Mouse (Mus musculus): ENCODE measurements around the gene AU041133. TPM values are rescaled to one million over a fixed set of nuclear protein-coding genes. Genes with fewer than 3 reads are reported as not detected.

The AU041133 gene
- polyA plus RNA-seq, 1 experiment, result 0.64 TPM

DNA sequence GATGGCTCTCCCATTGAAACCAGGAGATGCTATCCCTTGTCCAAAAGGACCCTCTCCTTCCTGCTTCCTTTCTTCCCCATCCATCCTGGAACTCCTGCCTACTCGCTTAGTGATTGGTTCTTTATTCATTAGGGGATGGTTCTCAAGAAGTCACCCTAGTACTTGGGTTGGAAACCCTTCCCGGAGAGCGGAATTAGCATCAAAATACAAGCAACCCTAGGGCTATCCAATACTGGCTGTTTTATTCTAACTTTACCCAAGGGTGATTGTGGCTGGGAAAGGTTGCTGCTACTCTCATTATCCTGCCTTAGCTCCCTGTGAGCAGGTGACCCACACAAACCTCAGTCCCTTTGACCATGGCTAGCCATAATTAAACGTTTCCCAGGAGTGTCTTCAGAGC lies 19.8 kb downstream of the AU041133 start:
- no peaks in the 10 kb centered on the region for H3K27me3 ChIP-seq (ENCODE audit: control insufficient read depth, insufficient read depth, insufficient read length)
- H3K4me3 ChIP-seq, result no peak overlapping the region
- H3ac ChIP-seq (ENCODE audit: control insufficient read depth, insufficient read length), result no peak overlapping the region
- H3K79me2 ChIP-seq (ENCODE audit: control insufficient read depth, insufficient read depth), result no peaks in the 10 kb centered on the region
- TF ChIP-seq MAX (IDR thresholded peaks at IDR 0.05; ENCODE audit: low read depth) (no peak), MYOG (IDR thresholded peaks at IDR 0.05; ENCODE audit: control insufficient read depth in 1 of 3, insufficient read depth in 1 of 3, insufficient read length in 2 of 3, low read depth in 2 of 3) (no peak)
- H3K36me3 ChIP-seq (ENCODE audit: control insufficient read depth, insufficient read depth), result peaks cover 21% of the 10 kb centered on the region
- H3K4me2 ChIP-seq (ENCODE audit: low read depth), result no peak overlapping the region

DNA sequence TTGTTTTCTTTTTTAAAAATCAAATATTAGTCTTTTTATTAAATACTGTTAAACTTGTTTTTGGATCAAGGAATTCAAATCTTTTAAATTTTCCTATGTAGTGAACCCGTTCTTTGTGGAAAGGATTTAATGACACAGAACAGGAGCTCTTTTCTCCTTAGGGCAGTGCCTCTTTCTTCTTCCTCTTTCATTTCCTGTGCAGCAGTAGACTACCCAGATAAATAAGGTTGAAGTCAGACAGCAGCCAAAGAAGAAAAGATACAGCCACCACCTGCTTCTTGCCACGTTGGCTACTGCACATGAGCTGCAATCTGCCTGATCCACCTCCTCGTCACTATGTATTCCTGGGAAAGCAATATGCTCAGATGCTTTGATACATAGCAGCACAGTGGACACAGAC lies 40.0 kb downstream of the AU041133 start:
- Histone ChIP-seq H3K36me3 (ENCODE audit: control insufficient read depth, insufficient read depth) (no peaks in the 10 kb centered on the region), H3K4me3 (no peak overlapping the region), H3K27me3 (ENCODE audit: control insufficient read depth, insufficient read depth, insufficient read length) (no peaks in the 10 kb centered on the region), H3ac (ENCODE audit: control insufficient read depth, insufficient read length) (no peak overlapping the region), H3K79me2 (ENCODE audit: control insufficient read depth, insufficient read depth) (no peaks in the 10 kb centered on the region), H3K4me2 (ENCODE audit: low read depth) (no peak overlapping the region)
- TF ChIP-seq USF1 (IDR thresholded peaks at IDR 0.05; ENCODE audit: low read depth) (no peak), MAX (IDR thresholded peaks at IDR 0.05; ENCODE audit: low read depth) (no peak), SRF (IDR thresholded peaks at IDR 0.05; ENCODE audit: control insufficient read depth, insufficient read length, low read depth) (no peak), POLR2A (IDR thresholded peaks at IDR 0.05; ENCODE audit: insufficient read length, low read depth) (no peak)

DNA sequence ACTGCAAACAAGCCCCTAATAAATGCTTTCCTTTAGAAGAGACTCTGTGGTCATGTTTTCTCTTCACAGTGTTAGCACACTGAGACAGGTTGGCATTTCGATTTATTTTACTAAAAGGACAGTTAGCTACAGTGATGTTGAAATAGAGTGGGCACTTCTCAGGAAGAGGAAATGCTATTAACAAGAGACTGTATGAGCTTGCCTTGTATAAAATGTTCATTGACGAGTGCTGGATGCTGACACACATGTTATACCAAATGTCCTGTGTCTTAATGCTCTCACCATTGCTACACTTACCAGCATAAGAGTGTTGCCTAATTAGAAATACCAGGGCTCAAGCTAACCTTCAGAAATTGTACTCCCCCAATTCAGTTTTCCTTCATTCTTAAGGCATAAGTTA lies 42.0 kb downstream of the AU041133 start:
- Histone ChIP-seq H3ac (ENCODE audit: control insufficient read depth, insufficient read length) (no peak overlapping the region), H3K36me3 (ENCODE audit: control insufficient read depth, insufficient read depth) (no peaks in the 10 kb centered on the region), H3K27me3 (ENCODE audit: control insufficient read depth, insufficient read depth, insufficient read length) (no peaks in the 10 kb centered on the region), H3K4me3 (no peak overlapping the region), H3K79me2 (ENCODE audit: control insufficient read depth, insufficient read depth) (no peaks in the 10 kb centered on the region), H3K4me2 (ENCODE audit: low read depth) (no peak overlapping the region)
- TF ChIP-seq MYOG (IDR thresholded peaks at IDR 0.05; ENCODE audit: control insufficient read depth in 1 of 3, insufficient read depth in 1 of 3, insufficient read length in 2 of 3, low read depth in 2 of 3) (no peak), MAX (IDR thresholded peaks at IDR 0.05; ENCODE audit: low read depth) (no peak), REST (IDR thresholded peaks at IDR 0.05; ENCODE audit: insufficient read depth, insufficient read length) (no peak), TCF12 (IDR thresholded peaks at IDR 0.05; ENCODE audit: insufficient read depth, poor library complexity, severe bottlenecking) (no peak), TCF3 (IDR thresholded peaks at IDR 0.05; ENCODE audit: insufficient read length, low read depth) (no peak)

DNA sequence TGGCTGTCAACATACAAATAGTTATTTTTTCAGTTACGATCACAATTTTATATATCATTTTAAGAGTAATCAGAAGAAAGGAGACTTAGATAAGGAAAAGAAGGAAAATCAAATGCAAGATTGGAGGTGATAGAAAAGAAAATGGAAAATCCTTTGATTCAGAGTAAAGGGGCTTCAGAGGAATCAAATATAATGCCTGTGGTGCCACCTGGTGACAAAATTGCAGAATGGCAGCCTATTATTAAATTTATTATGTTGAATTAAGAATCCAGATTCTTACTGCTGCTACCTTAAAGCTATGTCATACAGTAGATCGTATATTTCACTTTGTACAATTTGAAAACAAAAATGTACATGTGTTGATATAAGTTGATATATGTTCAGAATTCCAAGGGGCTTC lies 43.0 kb downstream of the AU041133 start:
- Histone ChIP-seq H3K27me3 (ENCODE audit: control insufficient read depth, insufficient read depth, insufficient read length) (no peaks in the 10 kb centered on the region), H3ac (ENCODE audit: control insufficient read depth, insufficient read length) (no peak overlapping the region), H3K4me2 (ENCODE audit: low read depth) (no peak overlapping the region), H3K79me2 (ENCODE audit: control insufficient read depth, insufficient read depth) (no peaks in the 10 kb centered on the region), H3K36me3 (ENCODE audit: control insufficient read depth, insufficient read depth) (no peaks in the 10 kb centered on the region), H3K4me3 (no peak overlapping the region)
- no peak for TF ChIP-seq REST (IDR thresholded peaks at IDR 0.05; ENCODE audit: insufficient read depth, insufficient read length)
- no peak for TF ChIP-seq MYOG (IDR thresholded peaks at IDR 0.05; ENCODE audit: control insufficient read depth in 1 of 3, insufficient read depth in 1 of 3, insufficient read length in 2 of 3, low read depth in 2 of 3)
- TF ChIP-seq SRF (IDR thresholded peaks at IDR 0.05; ENCODE audit: control insufficient read depth, insufficient read length, low read depth), result no peak
- TF ChIP-seq MAX (IDR thresholded peaks at IDR 0.05; ENCODE audit: low read depth), result no peak
- TF ChIP-seq POLR2AphosphoS2 (IDR thresholded peaks at IDR 0.05; ENCODE audit: insufficient read length, low read depth), result no peak
- no peak for TF ChIP-seq MYOD1 (IDR thresholded peaks at IDR 0.05; ENCODE audit: control insufficient read depth in 1 of 3, insufficient read length in 2 of 3, low read depth in 2 of 3)
- TF ChIP-seq TCF3 (IDR thresholded peaks at IDR 0.05; ENCODE audit: insufficient read length, low read depth), result no peak
- no peak for TF ChIP-seq POLR2A (IDR thresholded peaks at IDR 0.05; ENCODE audit: insufficient read length, low read depth)
- TF ChIP-seq E2F4 (IDR thresholded peaks at IDR 0.05; ENCODE audit: insufficient read depth), result no peak
- TF ChIP-seq USF1 (IDR thresholded peaks at IDR 0.05; ENCODE audit: low read depth), result no peak
- TF ChIP-seq TCF12 (IDR thresholded peaks at IDR 0.05; ENCODE audit: insufficient read depth, poor library complexity, severe bottlenecking), result no peak
- TF ChIP-seq CEBPB (IDR thresholded peaks at IDR 0.05; ENCODE audit: insufficient read depth, poor library complexity, severe bottlenecking), result no peak

DNA sequence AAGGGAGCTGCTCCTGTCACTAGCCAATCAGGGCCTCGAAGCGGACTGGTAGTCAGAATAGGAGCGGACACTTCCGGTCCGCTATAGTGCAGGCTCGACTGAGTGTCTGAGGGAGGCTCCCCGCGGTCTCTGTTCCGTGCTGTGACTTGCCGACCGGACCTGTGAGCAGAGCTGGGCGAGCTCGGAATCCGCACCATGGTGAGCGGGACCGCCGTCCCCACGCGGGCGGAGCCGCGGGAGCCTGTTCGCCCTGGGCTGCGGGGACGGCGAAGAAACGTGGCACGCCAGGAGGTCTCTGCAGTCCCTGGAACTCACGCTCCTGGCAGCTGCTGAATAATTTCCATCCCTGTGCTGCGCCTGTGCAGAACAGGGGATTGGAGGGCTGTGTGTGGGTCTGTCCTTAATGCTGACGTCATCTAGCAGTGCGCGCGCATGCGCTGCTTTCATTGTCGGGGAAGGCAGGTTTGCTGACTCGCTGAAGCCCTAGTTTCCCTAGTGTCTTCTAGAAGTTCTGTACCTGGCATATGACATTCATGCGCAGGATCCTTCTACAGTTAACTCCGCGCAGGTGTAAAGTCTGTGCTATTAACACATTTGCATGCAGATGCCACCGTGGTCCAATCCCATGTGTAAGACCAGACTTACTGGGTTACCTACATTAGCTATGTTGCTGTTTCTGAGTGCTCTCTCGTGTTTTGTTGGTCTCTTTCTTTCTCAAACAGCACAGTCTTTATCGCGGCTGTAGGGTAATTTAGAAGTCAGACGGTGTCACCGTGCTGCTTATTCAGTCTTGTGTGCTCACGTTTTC lies 50.6 kb downstream of the AU041133 start:
- peak overlapping the region; percentile 49 for H3ac ChIP-seq (ENCODE audit: control insufficient read depth, insufficient read length)
- no peaks in the 10 kb centered on the region for H3K36me3 ChIP-seq (ENCODE audit: control insufficient read depth, insufficient read depth)
- H3K4me3 ChIP-seq, result peak overlapping the region; percentile 29
- no peak for TF ChIP-seq USF1 (IDR thresholded peaks at IDR 0.05; ENCODE audit: low read depth)
- TF ChIP-seq E2F4 (IDR thresholded peaks at IDR 0.05; ENCODE audit: insufficient read depth), result no peak
- no peak for TF ChIP-seq SRF (IDR thresholded peaks at IDR 0.05; ENCODE audit: control insufficient read depth, insufficient read length, low read depth)
- TF ChIP-seq CEBPB (IDR thresholded peaks at IDR 0.05; ENCODE audit: insufficient read depth, poor library complexity, severe bottlenecking), result no peak
- TF ChIP-seq TCF12 (IDR thresholded peaks at IDR 0.05; ENCODE audit: insufficient read depth, poor library complexity, severe bottlenecking), result no peak
- no peak for TF ChIP-seq REST (IDR thresholded peaks at IDR 0.05; ENCODE audit: insufficient read depth, insufficient read length)
- TF ChIP-seq MAX (IDR thresholded peaks at IDR 0.05; ENCODE audit: low read depth), result no peak
- peak; percentile 84 for TF ChIP-seq POLR2A (IDR thresholded peaks at IDR 0.05; ENCODE audit: insufficient read length, low read depth)
- no peak for TF ChIP-seq TCF3 (IDR thresholded peaks at IDR 0.05; ENCODE audit: insufficient read length, low read depth)
- TF ChIP-seq MYOD1 (IDR thresholded peaks at IDR 0.05; ENCODE audit: control insufficient read depth in 1 of 3, insufficient read length in 2 of 3, low read depth in 2 of 3), result peak in 2 of 3 experiments; percentile 42 to 48
- TF ChIP-seq POLR2AphosphoS2 (IDR thresholded peaks at IDR 0.05; ENCODE audit: insufficient read length, low read depth), result peak; percentile 77
- peak in 1 of 3 experiments; percentile 61 for TF ChIP-seq MYOG (IDR thresholded peaks at IDR 0.05; ENCODE audit: control insufficient read depth in 1 of 3, insufficient read depth in 1 of 3, insufficient read length in 2 of 3, low read depth in 2 of 3)
- H3K79me2 ChIP-seq (ENCODE audit: control insufficient read depth, insufficient read depth), result no peaks in the 10 kb centered on the region
- H3K27me3 ChIP-seq (ENCODE audit: control insufficient read depth, insufficient read depth, insufficient read length), result no peaks in the 10 kb centered on the region
- peak overlapping the region; percentile 96 for H3K4me2 ChIP-seq (ENCODE audit: low read depth)

Other genes with a start within 250 kb of the AU041133 start
- 0.60 TPM for gene Zfp781, start 197.5 kb upstream of the AU041133 start, polyA plus RNA-seq (2012; fragmentation: generic; extraction: Trizol)
- gene Zfp873, start 79.9 kb upstream of the AU041133 start, polyA plus RNA-seq (2012; fragmentation: generic; extraction: Trizol), result 0.86 TPM
- 0.77 TPM for gene BC024063, start 44.7 kb upstream of the AU041133 start, polyA plus RNA-seq (2012; fragmentation: generic; extraction: Trizol)
- 4.9 TPM for gene Zfp938, start 113.3 kb downstream of the AU041133 start, polyA plus RNA-seq (2012; fragmentation: generic; extraction: Trizol)
- gene 4932415D10Rik, start 188.6 kb downstream of the AU041133 start, polyA plus RNA-seq (2012; fragmentation: generic; extraction: Trizol), result not detected
- 4.2 TPM for gene Gm4924, start 226.2 kb downstream of the AU041133 start, polyA plus RNA-seq (2012; fragmentation: generic; extraction: Trizol)

Measured in myocyte (in vitro differentiated cells).